Mouse (Mus musculus) adrenal gland, postnatal 25 days (tissue): ENCODE measurements around the gene Krtap29-1. TPM values are rescaled to one million over a fixed set of nuclear protein-coding genes. Genes with fewer than 3 reads are reported as not detected.

Experiments used
- DNase-seq: peaks from one replicate; pipeline ENCODE4 v3.0.0; 2021; ENCODE audit warnings: mixed read lengths
- total RNA-seq: library from RNA; stranded (reverse); gene quantifications from 2 replicates; pipeline ENCODE4 v1.2.3, GENCODE M21; 2021

Gene Krtap29-1
- total RNA-seq, 1 experiment from 2014 or later = not detected

- DNase-seq = no peak
Measured at GRCm38 (mm10) chr11:99937751-99938264, 41.0 kb downstream of the Krtap29-1 start.

- DNase-seq = no peak
Measured at GRCm38 (mm10) chr11:99935991-99936390, 42.9 kb downstream of the Krtap29-1 start, which contains the start of gene Krtap31-2. TSS of gene Krtap31-2 (plus strand) at chr11:99936291.

Other genes with a start within 250 kb of the Krtap29-1 start
- not detected in 2 replicates for gene Gm14180, start 244.8 kb downstream of the Krtap29-1 start, total RNA-seq
- gene Gm11595, start 206.1 kb downstream of the Krtap29-1 start, total RNA-seq = not detected in 2 replicates
- not detected in 2 replicates for gene Krtap4-8, start 198.3 kb downstream of the Krtap29-1 start, total RNA-seq
- gene Krtap4-9, start 193.9 kb downstream of the Krtap29-1 start, total RNA-seq = not detected in 2 replicates
- not detected in 2 replicates for gene Gm11596, start 185.6 kb downstream of the Krtap29-1 start, total RNA-seq
- gene Gm11569, start 180.1 kb downstream of the Krtap29-1 start, total RNA-seq = not detected in 2 replicates
- gene Gm11554, start 174.6 kb downstream of the Krtap29-1 start, total RNA-seq = not detected in 2 replicates
- not detected in 2 replicates for gene Krtap4-13, start 169.2 kb downstream of the Krtap29-1 start, total RNA-seq
- gene Gm11564, start 163.4 kb downstream of the Krtap29-1 start, total RNA-seq = not detected in 2 replicates
- not detected in 2 replicates for gene 2300003K06Rik, start 141.0 kb downstream of the Krtap29-1 start, total RNA-seq
- not detected in 2 replicates for gene Krtap4-16, start 127.4 kb downstream of the Krtap29-1 start, total RNA-seq
- not detected in 2 replicates for gene Gm11568, start 121.1 kb downstream of the Krtap29-1 start, total RNA-seq
- not detected in 2 replicates for gene Gm11559, start 114.6 kb downstream of the Krtap29-1 start, total RNA-seq
- gene Krtap9-1, start 105.7 kb downstream of the Krtap29-1 start, total RNA-seq = not detected in 2 replicates
- not detected in 2 replicates for gene Gm11567, start 99.9 kb downstream of the Krtap29-1 start, total RNA-seq
- not detected in 2 replicates for gene Krtap31-1, start 71.1 kb downstream of the Krtap29-1 start, total RNA-seq
- gene Gm11565, start 64.3 kb downstream of the Krtap29-1 start, total RNA-seq = not detected in 2 replicates
- gene Krtap31-2, start 42.8 kb downstream of the Krtap29-1 start, total RNA-seq = not detected in 2 replicates
- gene Krtap9-5, start 30.6 kb downstream of the Krtap29-1 start, total RNA-seq = not detected in 2 replicates
- gene Krtap16-1, start 7.5 kb upstream of the Krtap29-1 start, total RNA-seq = not detected in 2 replicates
- not detected in 2 replicates for gene Krtap17-1, start 14.9 kb upstream of the Krtap29-1 start, total RNA-seq
- not detected in 2 replicates for gene Krt33a, start 37.2 kb upstream of the Krtap29-1 start, total RNA-seq
- not detected in 2 replicates for gene Krt33b, start 50.8 kb upstream of the Krtap29-1 start, total RNA-seq
- gene Krt34, start 62.5 kb upstream of the Krtap29-1 start, total RNA-seq = not detected in 2 replicates
- gene Krt31, start 71.5 kb upstream of the Krtap29-1 start, total RNA-seq = not detected in 2 replicates
- not detected in 2 replicates for gene Krt32, start 109.2 kb upstream of the Krtap29-1 start, total RNA-seq
- not detected in 2 replicates for gene Krt35, start 117.2 kb upstream of the Krtap29-1 start, total RNA-seq
- 0.18 TPM in 1 of 2 replicates, not detected in the other for gene Krt36, start 126.6 kb upstream of the Krtap29-1 start, total RNA-seq
- gene Krt13, start 142.5 kb upstream of the Krtap29-1 start, total RNA-seq = not detected in 2 replicates
- not detected in 2 replicates for gene Krt15, start 156.9 kb upstream of the Krtap29-1 start, total RNA-seq
- gene Krt19, start 169.6 kb upstream of the Krtap29-1 start, total RNA-seq = 0.82 and 1.4 TPM in 2 replicates
- not detected in 2 replicates for gene Krt9, start 214.2 kb upstream of the Krtap29-1 start, total RNA-seq
- not detected in 2 replicates for gene Krt14, start 228.5 kb upstream of the Krtap29-1 start, total RNA-seq